Mouse (Mus musculus) limb, embryonic 14.5 days (tissue): ENCODE measurements around the gene Hcls1. TPM values are rescaled to one million over a fixed set of nuclear protein-coding genes. Genes with fewer than 3 reads are reported as not detected.

ENCODE experiments used
- ATAC-seq: fragments of 200-750 bp; cut with Nextera tagmentation; 2 replicates; pipeline ENCODE4 v1.8.0; 2017; ENCODE audit warnings: low read depth, moderate number of reproducible peaks, moderate TSS enrichment; ENCODE audit not compliant: low FRiP score
- DNase-seq: peaks from one replicate; pipeline ENCODE4 v3.0.0-alpha.2; 2015; ENCODE audit warnings: low spot score
- H3K27ac ChIP-seq: fragments of 300-500 bp; sonication (generic); replicated peaks from 2 replicates; pipeline ENCODE4 v1.5.1; 2014; ENCODE audit warnings: low read depth, mild to moderate bottlenecking, low read length, moderate library complexity, mixed read lengths
- H3K27me3 ChIP-seq: fragments of 300-500 bp; sonication (generic); 2 replicates; pipeline ENCODE4 v1.6.1; 2014; ENCODE audit warnings: low read length, mixed read lengths; ENCODE audit not compliant: control insufficient read depth, insufficient read depth
- H3K36me3 ChIP-seq: fragments of 300-500 bp; sonication (generic); 2 replicates; pipeline ENCODE4 v1.6.1; 2014; ENCODE audit warnings: mild to moderate bottlenecking, low read length, moderate library complexity, mixed read lengths; ENCODE audit not compliant: control insufficient read depth, insufficient read depth
- H3K4me1 ChIP-seq: fragments of 300-500 bp; sonication (generic); 2 replicates; pipeline ENCODE4 v1.6.1; 2014; ENCODE audit warnings: antibody characterized with exemption, low read length, mixed read lengths; ENCODE audit not compliant: control insufficient read depth, insufficient read depth
- H3K4me2 ChIP-seq: fragments of 300-500 bp; sonication (generic); replicated peaks from 2 replicates; pipeline ENCODE4 v1.6.1; 2014; ENCODE audit warnings: low read depth, mild to moderate bottlenecking, low read length, moderate library complexity; ENCODE audit not compliant: severe bottlenecking
- H3K4me3 ChIP-seq: fragments of 300-500 bp; sonication (generic); replicated peaks from 2 replicates; pipeline ENCODE4 v1.5.1; 2014; ENCODE audit warnings: low read length
- H3K9ac ChIP-seq: fragments of 300-500 bp; sonication (generic); 2 replicates; pipeline ENCODE4 v1.6.1; 2014; ENCODE audit warnings: mild to moderate bottlenecking, low read depth, low read length, moderate library complexity; ENCODE audit not compliant: severe bottlenecking
- H3K9me3 ChIP-seq: fragments of 300-500 bp; sonication (generic); 2 replicates; pipeline ENCODE4 v1.6.1; 2016; ENCODE audit warnings: low read length; ENCODE audit not compliant: control insufficient read depth
- POLR2A ChIP-seq: fragments of 200-500 bp; IDR thresholded peaks from 2 replicates; pipeline ENCODE4 v1.8.0; 2012; ENCODE audit warnings: inconsistent platforms, mild to moderate bottlenecking, moderate library complexity, borderline replicate concordance; ENCODE audit not compliant: insufficient read depth, insufficient read length; ENCODE audit errors: extremely low read depth
- WGBS: fragments of 180-500 bp; shearing (Covaris S2); extraction: QIAGEN DNeasy Blood & Tissue Kit; methylation state at CpG from one replicate; pipeline ENCODE4 v1.1.7; 2014; 5-methylcytosine and 5-hydroxymethylcytosine counted together
- polyA plus RNA-seq, 2 experiments: library from polyadenylated mRNA; depleted of rRNA in 1 of 2; stranded (reverse) in 1 of 2; unstranded in 1 of 2; fragments of >200 nt; fragmentation: Nextera tagmentation in 1 of 2; extraction: Ambion mirVana in 1 of 2; gene quantifications; 2 replicates each; pipeline versions ENCODE4 v1.2.1 to v1.2.3; 2012 to 2014

The Hcls1 gene
- polyA plus RNA-seq, 2 experiments = 3.3 to 7.7 TPM

DNA sequence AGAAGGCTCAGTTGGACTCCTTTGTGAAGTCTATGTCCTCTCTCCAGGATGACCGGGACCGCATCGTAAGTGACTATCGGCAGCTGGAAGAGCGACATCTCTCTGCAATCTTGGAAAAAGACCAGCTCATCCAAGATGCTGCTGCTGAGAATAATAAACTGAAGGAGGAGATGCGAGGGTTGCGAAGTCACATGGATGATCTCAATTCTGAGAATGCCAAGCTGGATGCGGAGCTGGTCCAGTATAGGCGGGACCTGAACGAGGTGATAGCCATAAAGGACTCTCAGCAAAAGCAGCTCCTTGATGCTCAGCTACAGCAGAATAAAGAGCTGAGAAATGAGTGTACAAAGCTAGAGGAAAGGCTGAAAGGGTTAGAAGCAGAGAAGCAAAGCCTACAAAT lies 16.3 kb upstream of the Hcls1 start:
- no peak overlapping the region for H3K9ac ChIP-seq
- WGBS = 96% methylated on average over 10 of the region's 10 CpGs
- ATAC-seq (no peak), DNase-seq (no peak)
- no peaks in the 10 kb centered on the region for H3K27me3 ChIP-seq
- no peak overlapping the region for H3K4me3 ChIP-seq
- no peak overlapping the region for H3K27ac ChIP-seq
- H3K36me3 ChIP-seq = peaks cover 88% of the 10 kb centered on the region
- H3K4me2 ChIP-seq = no peak overlapping the region
- H3K4me1 ChIP-seq = no peaks in the 10 kb centered on the region
- TF ChIP-seq POLR2A = no peak
- no peaks in the 10 kb centered on the region for H3K9me3 ChIP-seq

DNA sequence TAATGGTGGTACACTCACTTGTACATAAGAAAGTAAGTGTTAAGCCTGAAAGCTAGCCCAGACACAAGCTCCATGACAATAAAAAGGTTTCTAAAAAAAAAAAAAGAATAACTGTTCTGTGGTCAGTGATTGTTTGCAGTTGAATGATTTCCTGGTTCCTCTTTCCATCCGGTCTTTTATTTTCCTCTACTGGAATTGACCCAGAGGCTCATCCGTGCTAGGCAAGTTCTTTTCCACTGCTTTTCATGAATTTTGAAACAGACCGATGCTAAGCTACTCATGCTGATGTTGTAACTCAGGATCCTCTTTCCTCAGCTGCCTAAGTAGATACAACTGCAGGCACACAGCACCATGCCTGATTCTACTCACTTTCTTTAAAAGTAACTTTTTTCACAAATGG lies 14.4 kb upstream of the Hcls1 start:
- no peak overlapping the region for H3K4me3 ChIP-seq
- H3K4me2 ChIP-seq = no peak overlapping the region
- peaks cover 87% of the 10 kb centered on the region for H3K36me3 ChIP-seq
- H3K27me3 ChIP-seq = no peaks in the 10 kb centered on the region
- no peaks in the 10 kb centered on the region for H3K4me1 ChIP-seq
- no peak overlapping the region for H3K9ac ChIP-seq
- DNase-seq (no peak), ATAC-seq (no peak)
- no peaks in the 10 kb centered on the region for H3K9me3 ChIP-seq
- no peak for TF ChIP-seq POLR2A
- no peak overlapping the region for H3K27ac ChIP-seq
- WGBS = 95% methylated on average over 3 of the region's 3 CpGs

- no peak overlapping the region for H3K27ac ChIP-seq
- WGBS = 91% methylated on average over 8 of the region's 8 CpGs
- no peaks in the 10 kb centered on the region for H3K27me3 ChIP-seq
- ATAC-seq (no peak), DNase-seq (no peak)
- H3K36me3 ChIP-seq = peaks cover 86% of the 10 kb centered on the region
- no peaks in the 10 kb centered on the region for H3K4me1 ChIP-seq
- H3K9ac ChIP-seq = no peak overlapping the region
- no peak overlapping the region for H3K4me3 ChIP-seq
- no peak for TF ChIP-seq POLR2A
- no peak overlapping the region for H3K4me2 ChIP-seq
- no peaks in the 10 kb centered on the region for H3K9me3 ChIP-seq
Measured at GRCm38 (mm10) chr16:36921067-36921613, 13.6 kb upstream of the Hcls1 start.

- Histone ChIP-seq H3K27ac (no peak overlapping the region), H3K4me1 (no peaks in the 10 kb centered on the region), H3K4me3 (no peak overlapping the region), H3K9me3 (no peaks in the 10 kb centered on the region), H3K36me3 (peaks cover 86% of the 10 kb centered on the region), H3K4me2 (no peak overlapping the region), H3K27me3 (no peaks in the 10 kb centered on the region), H3K9ac (no peak overlapping the region)
- no peak for TF ChIP-seq POLR2A
- no peak for DNase-seq
- ATAC-seq = no peak
- 86% methylated on average over 6 of the region's 6 CpGs for WGBS
Measured at GRCm38 (mm10) chr16:36921980-36922379, 12.8 kb upstream of the Hcls1 start.

DNA sequence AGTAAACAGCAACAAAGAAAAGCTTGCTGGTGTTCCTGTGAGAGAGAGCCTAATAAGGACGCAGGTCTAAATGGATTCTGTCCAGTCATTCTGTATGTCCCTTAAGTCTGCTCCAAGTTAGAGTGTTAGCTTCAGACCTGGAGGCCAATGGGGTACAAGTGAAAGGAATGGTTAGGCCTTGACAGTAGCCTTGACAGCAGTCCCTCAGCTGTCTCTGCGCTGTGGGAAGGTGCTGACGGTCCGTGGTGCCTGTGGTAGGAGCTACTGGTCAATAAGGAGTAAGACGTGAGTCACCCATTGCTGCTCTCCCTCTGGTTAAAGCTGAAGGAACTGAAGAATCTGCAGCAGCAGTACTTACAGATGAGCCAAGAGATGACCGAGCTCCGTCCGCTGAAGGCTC lies 10.5 kb upstream of the Hcls1 start:
- Histone ChIP-seq H3K4me3 (no peak overlapping the region), H3K9me3 (no peaks in the 10 kb centered on the region), H3K36me3 (peaks cover 86% of the 10 kb centered on the region), H3K4me1 (no peaks in the 10 kb centered on the region), H3K9ac (no peak overlapping the region), H3K27ac (no peak overlapping the region), H3K27me3 (no peaks in the 10 kb centered on the region), H3K4me2 (no peak overlapping the region)
- WGBS = 90% methylated on average over 8 of the region's 8 CpGs
- ATAC-seq (no peak), DNase-seq (no peak)
- no peak for TF ChIP-seq POLR2A

DNA sequence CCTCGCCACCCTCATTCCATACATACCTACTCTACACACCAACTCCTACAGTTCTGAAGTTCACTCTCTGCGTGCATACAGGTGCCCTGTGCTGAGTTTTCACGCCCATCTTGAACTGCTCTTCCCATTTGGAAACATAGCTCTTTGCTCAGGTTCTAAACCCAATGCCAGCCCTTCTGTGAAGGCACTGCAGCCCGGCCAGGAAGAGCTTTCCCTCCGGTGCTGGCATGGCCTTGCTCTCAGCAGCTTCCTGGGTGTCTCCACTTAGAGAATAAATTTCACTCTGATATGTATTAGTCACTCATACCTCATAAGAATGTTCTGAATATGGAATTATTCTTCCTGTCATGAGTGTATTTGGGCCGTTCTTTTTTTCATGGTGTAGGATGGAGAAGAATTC lies 9.4 kb upstream of the Hcls1 start:
- Histone ChIP-seq H3K9me3 (no peaks in the 10 kb centered on the region), H3K36me3 (peaks cover 88% of the 10 kb centered on the region), H3K9ac (no peak overlapping the region), H3K4me2 (no peak overlapping the region), H3K27me3 (no peaks in the 10 kb centered on the region), H3K27ac (no peak overlapping the region), H3K4me3 (no peak overlapping the region), H3K4me1 (no peaks in the 10 kb centered on the region)
- no peak for TF ChIP-seq POLR2A
- no peak for ATAC-seq
- WGBS = 92% methylated on average over 6 of the region's 6 CpGs
- DNase-seq = no peak
